Mouse (Mus musculus) spleen, postnatal 14 days (tissue): ENCODE data around the gene Sp7.

Experiments
- DNase-seq, 2 experiments: peaks; one replicate each; pipeline ENCODE4 v3.0.0; 2021 to 2022; ENCODE audit warnings: low spot score in 2 of 2

Gene Sp7

DNA sequence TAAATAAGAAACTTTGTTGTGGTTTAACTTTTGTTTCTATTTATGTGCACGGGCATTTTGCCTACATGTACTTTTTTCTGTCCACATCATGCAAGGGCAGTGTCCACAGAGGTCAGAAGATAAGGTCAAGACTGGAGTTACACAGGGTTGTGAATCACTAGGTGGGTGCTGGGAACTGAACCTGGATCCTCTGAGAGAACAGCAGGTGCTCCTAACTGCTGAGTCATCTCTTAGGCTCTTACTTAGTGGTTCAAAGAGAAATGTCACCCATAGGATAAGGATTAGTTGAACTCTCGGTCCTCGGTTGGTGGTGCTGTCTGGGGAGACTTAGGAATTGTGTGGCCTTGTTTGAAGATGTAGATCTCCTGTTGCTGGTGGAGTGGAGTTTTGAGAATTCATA is 22.0 kb upstream of the Sp7 start:
- no peak for DNase-seq

DNA sequence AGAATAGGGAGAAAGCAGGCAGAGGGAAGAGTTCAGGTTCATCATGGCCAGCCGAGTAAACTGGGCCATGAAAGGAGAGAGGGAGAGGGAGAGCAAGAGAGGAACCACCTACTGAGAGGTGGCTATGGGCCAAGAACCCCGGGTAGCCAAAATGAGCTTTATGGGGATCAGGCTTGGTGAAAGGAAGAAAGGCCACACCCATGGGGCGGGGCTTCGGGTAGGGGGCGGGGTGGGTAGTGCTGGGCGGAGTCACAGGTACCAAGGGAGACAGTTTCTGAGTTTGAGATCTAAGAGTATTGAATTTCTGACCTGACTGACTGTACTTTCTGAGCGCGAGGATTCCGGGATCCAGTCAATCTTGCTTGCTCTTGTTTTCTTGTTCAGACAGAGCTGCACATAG is 19.7 kb upstream of the Sp7 start:
- no peak for DNase-seq

DNA sequence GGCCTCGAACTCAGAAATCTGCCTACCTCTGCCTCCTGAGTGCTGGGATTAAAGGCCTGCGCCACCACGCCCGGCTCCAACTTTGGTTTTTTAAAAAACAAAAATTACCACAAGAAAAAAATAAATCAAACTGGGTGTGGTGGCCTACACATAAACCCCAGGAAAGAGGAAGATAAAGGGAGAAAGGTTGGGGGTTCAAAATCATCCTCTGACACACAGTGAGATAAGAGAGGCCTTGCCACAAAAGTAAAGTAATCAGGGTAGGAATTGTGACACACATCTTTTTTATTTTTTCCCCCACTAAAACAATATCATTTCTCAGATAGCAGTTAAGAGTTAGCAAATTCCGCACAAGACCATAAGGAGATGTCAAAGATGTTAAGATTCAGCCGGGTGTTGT is 16.7 kb upstream of the Sp7 start:
- no peak for DNase-seq

DNA sequence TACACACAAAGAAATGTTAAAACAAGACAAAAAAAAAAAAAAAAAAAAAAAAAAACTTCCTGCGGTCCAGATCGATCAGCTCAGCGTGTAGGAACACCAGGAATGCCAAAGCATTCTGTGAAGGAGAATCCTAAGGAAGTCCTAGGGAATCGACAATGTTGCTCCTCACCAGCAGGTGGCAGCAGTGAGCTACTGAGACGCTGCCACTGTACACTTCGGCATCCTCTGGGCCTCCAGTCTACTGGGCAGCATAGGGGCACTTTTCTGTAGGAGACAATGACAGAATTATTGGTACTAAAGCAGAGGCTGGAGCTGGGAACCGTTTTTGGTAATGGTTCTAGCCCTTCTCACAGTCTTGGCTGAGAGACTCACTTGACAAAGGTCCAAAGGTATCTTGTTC is 14.6 kb upstream of the Sp7 start:
- peak; percentile 44 to 74 for DNase-seq

- DNase-seq: no peak
Measured at GRCm38 (mm10) chr15:102377810-102378262, 10.9 kb upstream of the Sp7 start.

DNA sequence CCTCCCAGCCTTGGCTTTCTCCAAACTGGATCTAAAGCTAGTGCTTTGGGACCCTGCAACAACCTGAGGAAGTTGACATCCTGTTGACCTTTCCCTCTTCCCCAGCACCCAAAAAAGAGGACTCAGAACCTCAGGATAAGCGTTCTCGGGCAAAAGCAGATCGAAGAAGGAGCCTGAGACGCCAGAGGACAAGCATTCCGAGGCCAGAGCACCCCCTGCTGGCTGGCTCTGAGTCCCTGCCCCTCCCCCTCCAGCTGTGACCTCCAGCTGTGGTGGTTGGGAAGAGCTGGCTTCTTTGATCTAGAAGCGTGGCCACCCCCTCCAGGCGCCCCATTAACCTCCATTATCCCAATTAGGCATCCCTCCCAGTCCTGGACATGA is 10.2 kb upstream of the Sp7 start:
- DNase-seq: peak; percentile 70 to 82

- peak; percentile 24 to 32 for DNase-seq
Measured at GRCm38 (mm10) chr15:102376453-102377162, 9.6 kb upstream of the Sp7 start.

DNA sequence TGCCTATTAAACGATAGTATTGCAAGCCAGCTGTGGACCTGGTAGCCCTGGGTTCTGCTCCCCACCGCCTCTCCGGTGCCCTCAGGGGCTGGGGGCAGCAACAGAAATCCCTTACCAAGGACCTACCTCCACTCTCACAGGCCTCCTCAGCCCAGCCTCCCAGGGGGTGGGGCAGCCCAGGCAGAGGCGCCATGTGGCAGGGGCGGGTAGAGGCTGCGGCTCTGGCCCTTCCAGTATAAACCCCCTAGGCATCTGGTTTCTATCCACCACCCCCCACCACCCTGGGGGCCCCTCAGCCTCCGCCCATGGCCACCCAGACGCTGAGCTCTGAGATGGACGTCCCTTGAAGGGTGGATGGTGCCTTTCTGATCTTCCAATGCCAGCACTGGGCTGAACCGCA is 3.7 kb upstream of the Sp7 start:
- no peak for DNase-seq

GRCm38 (mm10) chr15:102369972-102370371 is 3.0 kb upstream of the Sp7 start:
- no peak for DNase-seq

DNA sequence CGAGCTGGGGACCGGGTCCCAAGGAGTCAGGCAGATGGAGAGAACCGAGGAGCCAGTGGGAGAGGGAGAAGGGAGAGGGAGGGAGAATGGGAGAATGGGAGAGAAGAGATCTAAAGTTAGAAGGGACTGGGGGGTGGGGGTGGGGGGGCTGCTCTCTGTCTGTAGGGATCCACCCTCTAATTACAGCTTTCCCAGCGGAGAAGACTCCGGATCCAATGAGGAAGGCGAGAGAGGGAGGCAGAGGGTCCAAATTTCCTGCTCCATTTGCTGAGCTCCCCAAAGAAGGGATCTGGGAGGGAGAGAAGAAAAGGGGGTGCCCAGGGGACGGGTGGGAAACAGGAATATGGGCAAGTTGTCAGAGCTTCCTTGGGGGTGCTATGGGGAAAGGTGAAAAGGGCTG is 744 bp downstream of the Sp7 start:
- no peak for DNase-seq

GRCm38 (mm10) chr15:102364678-102365077 is 2.3 kb downstream of the Sp7 start:
- no peak for DNase-seq

DNA sequence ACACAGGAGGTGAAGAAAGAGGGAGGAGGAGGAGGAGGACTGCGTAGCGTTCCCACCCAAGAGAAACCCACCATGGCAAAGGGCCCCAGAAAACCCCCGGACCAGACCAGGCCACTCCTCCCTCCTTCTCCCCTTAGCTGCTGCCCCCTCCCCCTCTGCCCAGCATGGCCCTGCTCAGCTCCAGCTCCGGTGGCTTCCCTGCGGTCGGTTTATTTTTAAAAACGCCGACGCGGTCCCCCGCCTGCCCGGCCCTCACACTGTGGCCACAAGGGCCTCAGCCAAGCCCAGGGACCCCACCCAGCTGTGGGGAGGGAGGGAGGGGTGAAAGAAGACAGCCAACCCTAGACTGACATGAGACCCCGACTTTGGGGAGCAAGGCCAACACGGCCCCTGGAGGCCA is 4.3 kb downstream of the Sp7 start:
- DNase-seq: no peak

GRCm38 (mm10) chr15:102358834-102359233 is 8.1 kb downstream of the Sp7 start:
- no peak for DNase-seq

DNA sequence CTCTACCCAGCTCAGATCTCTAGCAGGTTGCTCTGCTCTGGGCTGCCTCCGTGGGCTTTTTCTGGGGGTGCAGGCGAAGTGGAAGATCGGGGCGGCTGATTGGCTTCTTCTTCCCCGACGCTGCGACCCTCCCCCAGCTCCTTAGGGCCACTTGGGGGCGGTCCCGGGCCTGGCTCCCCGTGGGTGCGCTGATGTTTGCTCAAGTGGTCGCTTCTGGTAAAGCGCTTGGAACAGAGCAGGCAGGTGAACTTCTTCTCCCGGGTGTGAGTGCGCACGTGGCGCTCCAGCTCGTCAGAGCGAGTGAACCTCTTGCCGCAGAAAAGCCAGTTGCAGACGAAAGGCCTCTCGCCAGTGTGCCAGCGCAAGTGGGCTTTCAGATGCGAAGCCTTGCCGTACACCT is 8.9 kb downstream of the Sp7 start:
- DNase-seq: no peak

DNA sequence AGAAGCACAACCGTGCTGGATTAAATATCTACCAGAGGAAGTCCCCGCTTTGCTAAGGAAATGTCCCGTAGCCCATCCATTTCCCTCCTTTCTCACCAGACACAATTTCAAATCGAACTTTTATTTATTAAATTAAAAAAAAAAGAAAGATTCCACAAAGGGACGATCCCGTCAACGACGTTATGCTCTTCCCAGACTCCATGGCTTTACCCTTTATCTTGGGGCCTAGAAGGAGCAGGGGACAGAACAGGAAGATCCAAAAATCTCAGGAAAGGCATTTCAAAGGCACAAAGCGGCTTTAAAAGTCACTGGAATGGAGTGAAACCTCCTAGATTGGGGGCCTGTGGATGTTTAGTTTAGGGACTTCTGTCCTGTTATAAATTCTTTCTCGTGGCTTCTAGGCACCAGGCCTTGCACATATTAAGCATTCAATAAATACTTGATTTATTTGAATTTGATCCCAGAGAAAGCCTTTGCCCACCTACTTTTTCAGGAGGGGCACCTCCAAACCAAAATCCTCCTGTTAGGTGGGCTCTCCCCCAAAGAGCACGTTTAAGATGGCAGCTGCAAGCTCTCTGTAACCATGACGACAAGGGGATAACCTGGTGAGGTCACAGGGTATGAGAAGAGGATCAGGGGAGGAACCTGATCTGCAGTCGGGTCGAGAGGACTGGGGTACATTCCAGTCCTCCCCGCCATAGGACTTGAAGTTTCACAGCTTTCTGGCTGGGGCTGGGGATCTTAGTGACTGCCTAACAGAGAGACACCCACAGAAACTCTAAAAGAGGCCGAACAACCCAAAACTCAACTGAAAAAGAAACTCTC is 10.3 kb downstream of the Sp7 start:
- no peak for DNase-seq

DNA sequence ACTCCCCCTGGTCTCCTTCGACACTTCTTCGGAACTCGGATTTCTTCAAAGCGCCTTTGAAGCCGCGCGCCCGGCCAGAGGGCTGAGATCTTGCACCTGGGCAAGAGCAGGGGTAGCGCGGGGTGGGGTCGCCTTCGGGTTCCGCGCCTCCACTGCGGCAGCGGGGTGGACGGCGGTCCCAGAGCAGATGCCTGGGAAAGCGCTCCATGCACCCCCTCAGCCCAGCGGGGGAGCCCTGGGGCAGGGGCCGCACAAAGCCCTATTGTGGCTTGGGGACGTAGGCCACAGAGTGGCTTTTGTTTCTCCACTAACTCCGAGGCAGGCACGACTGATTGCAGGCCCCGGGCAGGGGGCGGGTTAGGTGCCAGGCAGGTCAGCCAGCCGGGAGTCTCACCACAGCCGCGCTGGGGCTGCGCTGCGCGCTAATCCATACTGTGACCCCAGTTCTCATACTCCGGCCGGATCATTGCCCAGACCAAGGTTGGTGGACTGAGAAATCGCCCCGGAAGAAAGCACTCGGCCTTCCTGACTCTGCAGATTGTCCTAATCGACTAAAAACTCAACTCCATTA is 11.0 kb downstream of the Sp7 start:
- no peak for DNase-seq

DNA sequence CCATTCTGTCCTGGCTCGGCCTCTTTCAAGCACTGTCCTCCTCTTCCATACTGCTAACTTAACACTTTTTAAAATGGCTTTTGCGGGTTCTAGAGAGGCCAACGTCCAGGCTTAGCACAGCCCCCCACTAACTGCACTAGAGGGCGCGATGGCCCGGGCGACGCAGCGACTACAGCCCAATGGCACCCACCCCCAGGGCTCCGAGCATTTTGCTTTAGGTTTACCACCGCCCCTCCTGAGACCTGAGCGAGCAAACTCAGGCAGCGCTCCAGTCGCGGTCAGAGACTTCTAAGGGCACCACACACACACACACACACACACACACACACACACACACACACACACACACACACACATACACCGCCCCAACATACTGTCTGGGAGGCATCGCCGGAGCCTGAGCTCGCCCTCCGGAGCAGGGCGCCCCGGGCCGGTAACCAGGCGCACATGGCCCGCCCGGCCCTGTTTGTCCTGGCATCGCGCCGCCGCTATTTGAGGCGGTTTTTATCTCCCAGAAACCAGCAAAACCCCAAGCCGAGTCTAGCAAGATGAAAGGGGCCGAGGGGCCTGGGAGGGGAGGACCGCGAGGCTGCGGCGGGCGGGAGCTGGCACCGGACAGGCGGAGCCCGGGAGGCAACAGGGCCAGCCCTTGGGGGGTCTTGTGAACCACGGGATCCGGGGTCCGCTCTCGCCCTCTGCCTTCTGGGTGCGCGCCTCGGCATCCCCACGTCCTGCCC is 11.7 kb downstream of the Sp7 start:
- DNase-seq: peak in 1 of 2 experiments; percentile 25

- DNase-seq: no peak
Measured at GRCm38 (mm10) chr15:102353986-102354385, 13.0 kb downstream of the Sp7 start.

GRCm38 (mm10) chr15:102352177-102352576 is 14.8 kb downstream of the Sp7 start:
- DNase-seq: no peak

GRCm38 (mm10) chr15:102350942-102351291 is 16.1 kb downstream of the Sp7 start:
- DNase-seq: no peak

GRCm38 (mm10) chr15:102350138-102350941 is 16.6 kb downstream of the Sp7 start, which contains the start of gene Aaas:
Gene Aaas (minus strand): TSS chr15:102350771.
- DNase-seq: peak; percentile 94 to 95
